Mouse (Mus musculus): ENCODE measurements at regions not wholly inside any gene's neighbourhood (a gene's known extent, or its start where the extent isn't known, plus 50 kb on each side); places are given as distances from the start of the nearest gene placed in this dataset.

DNA sequence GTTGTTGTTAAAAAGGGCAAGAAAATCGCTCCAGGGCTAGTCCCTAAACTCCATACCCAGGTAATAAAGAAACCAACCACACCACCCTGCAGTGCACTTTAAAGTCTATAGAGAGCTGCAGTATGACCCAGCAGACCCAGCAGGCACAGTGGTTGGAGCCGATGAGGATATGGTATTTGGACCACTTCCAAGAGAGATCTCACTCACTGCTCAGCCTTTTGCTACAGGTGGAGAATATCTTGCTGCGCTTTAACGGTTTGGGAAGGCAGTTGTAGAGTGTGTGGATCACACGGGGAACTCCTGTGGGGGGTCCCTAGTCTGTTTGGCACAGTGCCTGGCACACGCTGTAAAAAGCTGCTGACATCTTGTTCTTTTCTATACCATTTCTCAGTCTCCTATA is 145.9 kb downstream of the Foxo1 start:
- no peak for TF ChIP-seq CTCF (IDR thresholded peaks at IDR 0.05; ENCODE audit: low read depth)
- TF ChIP-seq EP300 (IDR thresholded peaks at IDR 0.05; ENCODE audit: low read depth) = no peak

All from liver, postnatal 0 days (tissue).